Mouse (Mus musculus): Measurements from ENCODE around the gene Cbfa2t3. TPM values are rescaled to one million over a fixed set of nuclear protein-coding genes. Genes with fewer than 3 reads are reported as not detected.

Gene Cbfa2t3
- polyA plus RNA-seq, 1 experiment from 2014 or later, result 8.1 TPM

DNA sequence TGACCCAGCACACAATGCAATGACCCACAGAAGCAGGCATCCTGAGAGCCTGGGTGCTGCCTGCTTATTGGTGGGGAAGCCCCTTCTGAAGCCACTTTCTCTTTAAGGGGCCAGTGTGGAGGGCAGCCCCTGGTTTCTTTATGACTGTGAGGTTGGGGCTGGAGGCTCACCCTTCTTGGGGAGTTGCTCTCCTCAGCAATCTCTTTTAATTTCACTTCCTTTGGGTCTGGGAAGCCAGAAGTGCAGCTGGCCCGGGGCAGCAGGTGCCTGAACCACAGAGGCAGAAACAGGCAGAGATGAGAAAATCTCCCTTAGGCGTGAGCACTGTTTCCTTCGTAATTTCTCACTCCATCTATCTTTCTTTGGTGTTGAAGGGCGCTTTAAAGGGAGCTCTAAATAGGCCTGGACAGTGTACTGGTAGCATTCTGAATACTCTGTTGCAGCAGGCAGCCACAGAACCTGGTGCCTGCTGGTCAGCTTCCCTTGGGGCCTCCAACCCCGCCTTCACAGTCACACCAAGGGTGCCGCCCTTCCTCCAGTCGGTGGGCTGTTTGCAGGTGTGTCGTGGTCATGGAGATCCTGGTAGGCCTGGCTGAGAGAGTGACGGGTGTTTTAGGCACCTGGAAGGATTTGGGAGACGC is 3.5 kb upstream of the Cbfa2t3 start:
- no peak overlapping the region for H3K27ac ChIP-seq (replicated peaks; ENCODE audit: low read depth, low read length)

GRCm38 (mm10) chr8:122701441-122702185 is 2.7 kb upstream of the Cbfa2t3 start:
- H3K27me3 ChIP-seq (replicated peaks; ENCODE audit: control insufficient read depth, insufficient read depth, low read length), result no peaks in the 10 kb centered on the region; the same call in 1 of the 2 replicates
- H3K4me1 ChIP-seq (ENCODE audit: control insufficient read depth, insufficient read depth, low read length), result 0 out of 2 replicates have a peak, but pooled peaks cover 3% of the 10 kb centered on the region
- H3K9me3 ChIP-seq (ENCODE audit: control insufficient read depth, low read length), result no peaks in the 10 kb centered on the region
- H3K9ac ChIP-seq (ENCODE audit: low read depth, low read length), result no peak overlapping the region
- H3K4me2 ChIP-seq (ENCODE audit: low read depth, low read length), result no peak overlapping the region
- DNase-seq (ENCODE audit: low spot score) (no peak), ATAC-seq (ENCODE audit: low read depth) (no peak)
- H3K36me3 ChIP-seq (ENCODE audit: control insufficient read depth, insufficient read depth, low read length), result no peaks in the 10 kb centered on the region
- H3K27ac ChIP-seq (replicated peaks; ENCODE audit: low read depth, low read length), result no peak overlapping the region
- WGBS, result 78% methylated on average over 12 of the region's 12 CpGs
- no peak overlapping the region for H3K4me3 ChIP-seq (ENCODE audit: low read depth, low read length)

More for the DNA sequence above, 3.5 kb upstream of the Cbfa2t3 start:
- H3K4me1 ChIP-seq (ENCODE audit: control insufficient read depth, insufficient read depth, low read length), result 0 out of 2 replicates have a peak, but pooled peaks cover 3% of the 10 kb centered on the region
- no peak overlapping the region for H3K4me3 ChIP-seq (ENCODE audit: low read depth, low read length)
- H3K9me3 ChIP-seq (ENCODE audit: control insufficient read depth, low read length), result no peaks in the 10 kb centered on the region
- no peak overlapping the region for H3K4me2 ChIP-seq (ENCODE audit: low read depth, low read length)
- H3K27me3 ChIP-seq (replicated peaks; ENCODE audit: control insufficient read depth, insufficient read depth, low read length), result no peaks in the 10 kb centered on the region; the same call in 1 of the 2 replicates
- no peaks in the 10 kb centered on the region for H3K36me3 ChIP-seq (ENCODE audit: control insufficient read depth, insufficient read depth, low read length)
- WGBS, result 49% methylated on average over 10 of the region's 10 CpGs
- DNase-seq (ENCODE audit: low spot score), result no peak
- no peak for ATAC-seq (ENCODE audit: low read depth)
- H3K9ac ChIP-seq (ENCODE audit: low read depth, low read length), result no peak overlapping the region

DNA sequence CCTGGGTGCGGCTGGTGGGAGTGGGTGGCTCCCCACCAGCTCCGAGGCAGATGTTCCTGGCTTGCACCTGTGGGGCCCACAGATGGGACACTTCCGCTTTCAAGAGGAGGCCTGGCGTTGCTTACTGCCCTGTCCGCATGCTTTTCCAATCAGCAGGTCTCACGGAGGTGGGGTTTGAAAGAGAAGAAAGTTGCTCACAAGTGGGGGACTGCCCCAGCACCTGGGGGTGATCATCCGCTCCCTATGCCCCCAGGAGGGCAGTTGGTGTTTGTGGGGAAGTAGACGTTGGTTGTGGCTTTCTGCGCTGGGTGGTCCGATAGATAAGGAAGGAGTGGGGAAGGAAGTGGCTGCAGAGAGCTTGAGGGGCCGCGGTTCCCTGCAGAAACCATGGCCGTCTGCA is 1.7 kb upstream of the Cbfa2t3 start:
- H3K9me3 ChIP-seq (ENCODE audit: control insufficient read depth, low read length), result no peaks in the 10 kb centered on the region
- DNase-seq (ENCODE audit: low spot score) (no peak), ATAC-seq (ENCODE audit: low read depth) (no peak)
- no peak overlapping the region for H3K27ac ChIP-seq (replicated peaks; ENCODE audit: low read depth, low read length)
- no peaks in the 10 kb centered on the region for H3K36me3 ChIP-seq (ENCODE audit: control insufficient read depth, insufficient read depth, low read length)
- no peaks in the 10 kb centered on the region for H3K4me1 ChIP-seq (ENCODE audit: control insufficient read depth, insufficient read depth, low read length)
- H3K4me2 ChIP-seq (ENCODE audit: low read depth, low read length), result no peak overlapping the region
- H3K4me3 ChIP-seq (ENCODE audit: low read depth, low read length), result no peak overlapping the region
- WGBS, result 61% methylated on average over 13 of the region's 13 CpGs
- no peak overlapping the region for H3K9ac ChIP-seq (ENCODE audit: low read depth, low read length)
- H3K27me3 ChIP-seq (replicated peaks; ENCODE audit: control insufficient read depth, insufficient read depth, low read length), result no peaks in the 10 kb centered on the region; the same call in 1 of the 2 replicates

- DNase-seq (ENCODE audit: low spot score), result no peak
- 0 out of 2 replicates have a peak overlapping the region, but pooled peaks have one; percentile 6 for H3K4me2 ChIP-seq (ENCODE audit: low read depth, low read length)
- no peak for ATAC-seq (ENCODE audit: low read depth)
- WGBS, result 69% methylated on average over 5 of the region's 5 CpGs
- no peaks in the 10 kb centered on the region for H3K36me3 ChIP-seq (ENCODE audit: control insufficient read depth, insufficient read depth, low read length)
- H3K4me1 ChIP-seq (ENCODE audit: control insufficient read depth, insufficient read depth, low read length), result no peaks in the 10 kb centered on the region
- H3K9me3 ChIP-seq (ENCODE audit: control insufficient read depth, low read length), result no peaks in the 10 kb centered on the region
- H3K27me3 ChIP-seq (replicated peaks; ENCODE audit: control insufficient read depth, insufficient read depth, low read length), result no peaks in the 10 kb centered on the region; the same call in 1 of the 2 replicates
- H3K27ac ChIP-seq (replicated peaks; ENCODE audit: low read depth, low read length), result no peak overlapping the region
- H3K9ac ChIP-seq (ENCODE audit: low read depth, low read length), result no peak overlapping the region
- no peak overlapping the region for H3K4me3 ChIP-seq (ENCODE audit: low read depth, low read length)
Measured at GRCm38 (mm10) chr8:122698254-122698768, 598 bp downstream of the Cbfa2t3 start.

- no peaks in the 10 kb centered on the region; the same call in 1 of the 2 replicates for H3K27me3 ChIP-seq (replicated peaks; ENCODE audit: control insufficient read depth, insufficient read depth, low read length)
- no peaks in the 10 kb centered on the region for H3K36me3 ChIP-seq (ENCODE audit: control insufficient read depth, insufficient read depth, low read length)
- no peaks in the 10 kb centered on the region for H3K4me1 ChIP-seq (ENCODE audit: control insufficient read depth, insufficient read depth, low read length)
- H3K4me2 ChIP-seq (ENCODE audit: low read depth, low read length), result 0 out of 2 replicates have a peak overlapping the region, but pooled peaks have one; percentile 6
- H3K9ac ChIP-seq (ENCODE audit: low read depth, low read length), result no peak overlapping the region
- DNase-seq (ENCODE audit: low spot score) (no peak), ATAC-seq (ENCODE audit: low read depth) (no peak)
- H3K9me3 ChIP-seq (ENCODE audit: control insufficient read depth, low read length), result no peaks in the 10 kb centered on the region
- no peak overlapping the region for H3K27ac ChIP-seq (replicated peaks; ENCODE audit: low read depth, low read length)
- 80% methylated on average over 6 of the region's 6 CpGs for WGBS
- no peak overlapping the region for H3K4me3 ChIP-seq (ENCODE audit: low read depth, low read length)
Measured at GRCm38 (mm10) chr8:122697586-122697985, 1.3 kb downstream of the Cbfa2t3 start.

DNA sequence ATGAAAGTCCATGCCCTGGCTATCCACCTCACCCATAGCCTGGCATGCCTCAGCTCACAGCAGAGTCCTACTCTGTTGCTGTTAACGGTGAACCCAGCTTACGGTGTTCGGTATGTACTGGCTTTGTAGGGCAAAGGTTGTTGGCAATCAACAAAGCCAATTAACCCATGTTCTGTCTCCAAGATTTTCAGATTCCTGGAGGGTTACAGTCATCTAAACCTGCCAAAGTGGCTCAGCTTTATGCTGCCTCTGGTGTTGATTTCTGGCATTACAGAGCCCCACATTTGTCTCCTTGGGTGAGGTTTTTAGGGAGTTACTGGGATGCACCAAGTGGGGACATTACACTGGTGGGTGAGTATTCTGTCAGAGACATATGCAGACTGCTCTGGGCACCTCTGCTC is 1.7 kb downstream of the Cbfa2t3 start:
- ATAC-seq (ENCODE audit: low read depth), result no peak
- 73% methylated on average over 3 of the region's 3 CpGs for WGBS
- no peak for DNase-seq (ENCODE audit: low spot score)

DNA sequence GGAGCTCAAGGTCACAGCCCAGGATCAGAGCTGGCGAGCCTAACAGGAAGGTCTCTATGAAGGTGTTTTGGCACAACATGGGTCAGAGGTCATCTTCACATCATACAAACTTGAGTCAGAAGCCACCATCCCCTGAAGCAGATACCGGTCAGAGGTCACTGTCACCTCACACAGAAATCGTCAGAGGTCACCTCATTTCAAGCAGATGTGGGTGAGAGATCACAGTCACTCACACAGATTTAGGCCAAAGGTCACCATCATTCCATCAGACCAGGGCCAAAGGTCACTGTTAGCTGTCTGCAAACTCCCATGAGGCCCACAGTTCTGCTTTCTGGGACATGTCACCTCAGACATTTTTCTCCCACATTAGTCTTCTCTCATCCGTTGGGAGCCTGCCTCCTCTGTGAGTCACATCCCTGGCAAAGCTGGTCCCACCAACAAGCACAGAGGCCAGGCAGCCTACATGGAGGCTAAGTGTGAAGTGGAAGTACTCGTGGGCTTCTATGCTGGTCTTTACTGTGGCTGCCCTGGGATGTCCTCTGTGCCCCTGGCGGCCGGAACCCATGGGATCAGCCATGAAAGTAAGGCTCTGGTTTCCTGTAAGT is 3.4 kb downstream of the Cbfa2t3 start:
- Histone ChIP-seq H3K9ac (ENCODE audit: low read depth, low read length) (no peak overlapping the region), H3K4me2 (ENCODE audit: low read depth, low read length) (no peak overlapping the region), H3K4me1 (ENCODE audit: control insufficient read depth, insufficient read depth, low read length) (no peaks in the 10 kb centered on the region), H3K9me3 (ENCODE audit: control insufficient read depth, low read length) (no peaks in the 10 kb centered on the region), H3K27me3 (replicated peaks; ENCODE audit: control insufficient read depth, insufficient read depth, low read length) (no peaks in the 10 kb centered on the region; the same call in 1 of the 2 replicates), H3K36me3 (ENCODE audit: control insufficient read depth, insufficient read depth, low read length) (no peaks in the 10 kb centered on the region), H3K4me3 (ENCODE audit: low read depth, low read length) (no peak overlapping the region), H3K27ac (replicated peaks; ENCODE audit: low read depth, low read length) (no peak overlapping the region)
- DNase-seq (ENCODE audit: low spot score), result no peak
- 41% methylated on average over 7 of the region's 7 CpGs for WGBS
- no peak for ATAC-seq (ENCODE audit: low read depth)

More for the DNA sequence above, 1.7 kb downstream of the Cbfa2t3 start:
- no peak overlapping the region for H3K9ac ChIP-seq (ENCODE audit: low read depth, low read length)
- no peak overlapping the region for H3K27ac ChIP-seq (replicated peaks; ENCODE audit: low read depth, low read length)
- H3K9me3 ChIP-seq (ENCODE audit: control insufficient read depth, low read length), result no peaks in the 10 kb centered on the region
- H3K36me3 ChIP-seq (ENCODE audit: control insufficient read depth, insufficient read depth, low read length), result no peaks in the 10 kb centered on the region
- 0 out of 2 replicates have a peak overlapping the region, but pooled peaks have one; percentile 6 for H3K4me2 ChIP-seq (ENCODE audit: low read depth, low read length)
- no peaks in the 10 kb centered on the region for H3K4me1 ChIP-seq (ENCODE audit: control insufficient read depth, insufficient read depth, low read length)
- no peaks in the 10 kb centered on the region; the same call in 1 of the 2 replicates for H3K27me3 ChIP-seq (replicated peaks; ENCODE audit: control insufficient read depth, insufficient read depth, low read length)
- no peak overlapping the region for H3K4me3 ChIP-seq (ENCODE audit: low read depth, low read length)

- Histone ChIP-seq H3K27me3 (replicated peaks; ENCODE audit: control insufficient read depth, insufficient read depth, low read length) (no peaks in the 10 kb centered on the region; the same call in 1 of the 2 replicates), H3K4me2 (ENCODE audit: low read depth, low read length) (no peak overlapping the region), H3K27ac (replicated peaks; ENCODE audit: low read depth, low read length) (no peak overlapping the region), H3K4me3 (ENCODE audit: low read depth, low read length) (no peak overlapping the region), H3K36me3 (ENCODE audit: control insufficient read depth, insufficient read depth, low read length) (no peaks in the 10 kb centered on the region), H3K9ac (ENCODE audit: low read depth, low read length) (no peak overlapping the region), H3K9me3 (ENCODE audit: control insufficient read depth, low read length) (no peaks in the 10 kb centered on the region), H3K4me1 (ENCODE audit: control insufficient read depth, insufficient read depth, low read length) (no peaks in the 10 kb centered on the region)
- ATAC-seq (ENCODE audit: low read depth) (no peak), DNase-seq (ENCODE audit: low spot score) (no peak)
- WGBS, result 60% methylated on average over 8 of the region's 8 CpGs
Measured at GRCm38 (mm10) chr8:122692152-122692551, 6.8 kb downstream of the Cbfa2t3 start.
